Mouse (Mus musculus): ENCODE results near the gene Deaf1. TPM values are rescaled to one million over a fixed set of nuclear protein-coding genes. Genes with fewer than 3 reads are reported as not detected.

Deaf1 gene
- polyA plus RNA-seq, 1 experiment from 2014 or later = 79.7 TPM

DNA sequence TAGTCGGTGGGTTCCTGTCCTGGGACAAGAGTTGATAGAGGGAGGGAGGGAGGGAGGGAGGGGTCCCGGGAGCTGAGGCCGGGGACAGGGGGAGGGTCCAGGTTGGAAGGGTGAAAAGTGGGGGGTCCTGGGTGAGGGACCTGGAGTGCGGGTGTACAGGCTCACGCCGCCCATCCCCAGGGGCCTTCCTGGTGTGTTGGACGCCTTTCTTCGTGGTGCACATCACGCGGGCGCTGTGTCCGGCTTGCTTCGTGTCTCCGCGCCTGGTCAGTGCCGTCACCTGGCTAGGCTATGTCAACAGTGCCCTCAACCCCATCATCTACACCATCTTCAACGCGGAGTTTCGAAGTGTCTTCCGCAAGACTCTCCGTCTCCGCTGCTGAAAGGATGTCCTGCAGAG is 33.0 kb downstream of the Deaf1 start:
- H3K27ac ChIP-seq (ENCODE audit: low read depth, low read length) = no peak overlapping the region
- peaks cover 41% of the 10 kb centered on the region for H3K27me3 ChIP-seq (ENCODE audit: control insufficient read depth, insufficient read depth, low read length)
- no peaks in the 10 kb centered on the region for H3K9me3 ChIP-seq (ENCODE audit: control insufficient read depth, low read length)
- H3K4me1 ChIP-seq (ENCODE audit: control insufficient read depth, insufficient read depth, low read length) = no peaks in the 10 kb centered on the region
- H3K4me2 ChIP-seq (replicated peaks; ENCODE audit: low read depth, low read length) = peak overlapping the region; percentile 76
- H3K4me3 ChIP-seq (ENCODE audit: low read length) = peak overlapping the region; percentile 39
- WGBS = 7% methylated on average over 22 of the region's 22 CpGs
- ATAC-seq (ENCODE audit: low FRiP score, low TSS enrichment) = 0 out of 2 replicates have a peak, but pooled peaks have one; percentile 3
- peaks cover 14% of the 10 kb centered on the region for H3K36me3 ChIP-seq (ENCODE audit: control insufficient read depth, insufficient read depth, low read length)
- H3K9ac ChIP-seq (ENCODE audit: low read depth, low read length) = peak overlapping the region; percentile 57; the same call in 1 of the 2 replicates

DNA sequence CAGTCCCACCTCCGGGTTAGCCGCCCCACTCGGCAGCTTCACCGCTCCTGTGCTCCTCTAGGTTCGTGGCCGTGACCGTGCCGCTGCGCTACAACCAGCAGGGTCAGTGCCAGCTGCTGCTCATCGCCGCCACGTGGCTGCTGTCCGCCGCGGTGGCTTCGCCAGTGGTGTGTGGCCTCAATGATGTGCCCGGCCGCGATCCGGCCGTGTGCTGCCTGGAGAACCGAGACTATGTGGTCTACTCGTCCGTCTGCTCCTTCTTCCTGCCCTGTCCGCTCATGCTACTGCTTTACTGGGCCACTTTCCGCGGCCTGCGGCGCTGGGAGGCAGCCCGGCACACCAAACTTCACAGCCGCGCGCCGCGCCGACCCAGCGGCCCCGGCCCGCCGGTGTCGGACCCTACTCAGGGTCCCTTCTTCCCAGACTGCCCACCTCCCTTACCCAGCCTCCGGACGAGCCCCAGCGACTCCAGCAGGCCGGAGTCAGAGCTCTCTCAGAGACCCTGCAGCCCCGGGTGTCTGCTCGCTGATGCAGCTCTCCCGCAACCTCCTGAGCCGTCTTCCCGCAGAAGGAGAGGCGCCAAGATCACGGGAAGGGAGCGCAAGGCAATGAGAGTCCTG is 33.5 kb downstream of the Deaf1 start:
- Histone ChIP-seq H3K4me1 (ENCODE audit: control insufficient read depth, insufficient read depth, low read length) (no peaks in the 10 kb centered on the region), H3K4me2 (replicated peaks; ENCODE audit: low read depth, low read length) (peak overlapping the region; percentile 76), H3K36me3 (ENCODE audit: control insufficient read depth, insufficient read depth, low read length) (peaks cover 9% of the 10 kb centered on the region), H3K9me3 (ENCODE audit: control insufficient read depth, low read length) (no peaks in the 10 kb centered on the region), H3K27me3 (ENCODE audit: control insufficient read depth, insufficient read depth, low read length) (peaks cover 41% of the 10 kb centered on the region), H3K9ac (ENCODE audit: low read depth, low read length) (peak overlapping the region; percentile 57), H3K4me3 (ENCODE audit: low read length) (peak overlapping the region; percentile 39), H3K27ac (ENCODE audit: low read depth, low read length) (no peak overlapping the region)
- peak; percentile 26; the same call in 1 of the 2 replicates for ATAC-seq (ENCODE audit: low FRiP score, low TSS enrichment)
- WGBS = under 1% methylated on average over 52 of the region's 53 CpGs

DNA sequence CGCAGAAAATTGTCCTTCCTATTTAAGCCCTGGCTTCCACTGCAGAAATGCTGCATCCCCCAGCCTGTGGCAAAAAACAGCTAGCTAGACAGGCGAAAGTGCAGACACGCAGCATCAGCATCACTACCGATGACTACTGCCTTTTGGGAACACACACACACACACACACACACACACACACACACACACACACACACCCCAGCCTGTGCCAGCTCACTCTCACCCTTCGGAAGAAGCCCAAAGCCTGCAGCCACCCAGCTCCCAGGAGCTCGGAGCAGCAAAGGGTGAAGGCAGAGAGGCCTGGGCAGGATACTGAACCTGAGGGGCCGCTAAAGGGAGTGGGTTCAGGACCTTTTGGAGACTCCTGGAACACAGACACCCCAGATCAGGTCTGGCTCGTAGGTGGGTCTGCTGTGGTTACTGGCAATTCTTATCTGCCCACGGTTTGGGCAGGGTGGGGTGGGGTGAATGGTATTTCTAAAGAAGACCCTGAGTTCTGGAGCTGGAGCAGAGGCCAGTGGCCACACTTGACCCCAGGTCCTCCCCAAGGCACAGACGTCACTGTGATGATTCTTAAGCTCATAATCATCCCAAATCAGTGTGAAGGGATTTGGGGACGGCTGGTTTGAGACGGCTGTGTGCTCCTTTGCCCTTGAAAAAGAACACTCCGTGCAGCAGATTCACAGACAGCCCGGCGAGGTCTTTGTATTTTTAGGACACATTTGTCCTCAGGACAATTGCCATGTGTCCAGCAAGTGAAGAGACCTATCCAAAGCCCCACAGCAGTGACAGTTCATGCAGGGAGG is 34.7 kb downstream of the Deaf1 start:
- no peaks in the 10 kb centered on the region for H3K4me1 ChIP-seq (ENCODE audit: control insufficient read depth, insufficient read depth, low read length)
- no peak overlapping the region for H3K27ac ChIP-seq (ENCODE audit: low read depth, low read length)
- 40% methylated on average over 15 of the region's 15 CpGs for WGBS
- peak overlapping the region; percentile 90 for H3K4me2 ChIP-seq (replicated peaks; ENCODE audit: low read depth, low read length)
- H3K9me3 ChIP-seq (ENCODE audit: control insufficient read depth, low read length) = no peaks in the 10 kb centered on the region
- 0 out of 2 replicates have a peak, but pooled peaks cover 4% of the 10 kb centered on the region for H3K36me3 ChIP-seq (ENCODE audit: control insufficient read depth, insufficient read depth, low read length)
- no peak overlapping the region for H3K9ac ChIP-seq (ENCODE audit: low read depth, low read length)
- no peak for ATAC-seq (ENCODE audit: low FRiP score, low TSS enrichment)
- peak overlapping the region; percentile 52 for H3K4me3 ChIP-seq (ENCODE audit: low read length)
- H3K27me3 ChIP-seq (ENCODE audit: control insufficient read depth, insufficient read depth, low read length) = peaks cover 41% of the 10 kb centered on the region

DNA sequence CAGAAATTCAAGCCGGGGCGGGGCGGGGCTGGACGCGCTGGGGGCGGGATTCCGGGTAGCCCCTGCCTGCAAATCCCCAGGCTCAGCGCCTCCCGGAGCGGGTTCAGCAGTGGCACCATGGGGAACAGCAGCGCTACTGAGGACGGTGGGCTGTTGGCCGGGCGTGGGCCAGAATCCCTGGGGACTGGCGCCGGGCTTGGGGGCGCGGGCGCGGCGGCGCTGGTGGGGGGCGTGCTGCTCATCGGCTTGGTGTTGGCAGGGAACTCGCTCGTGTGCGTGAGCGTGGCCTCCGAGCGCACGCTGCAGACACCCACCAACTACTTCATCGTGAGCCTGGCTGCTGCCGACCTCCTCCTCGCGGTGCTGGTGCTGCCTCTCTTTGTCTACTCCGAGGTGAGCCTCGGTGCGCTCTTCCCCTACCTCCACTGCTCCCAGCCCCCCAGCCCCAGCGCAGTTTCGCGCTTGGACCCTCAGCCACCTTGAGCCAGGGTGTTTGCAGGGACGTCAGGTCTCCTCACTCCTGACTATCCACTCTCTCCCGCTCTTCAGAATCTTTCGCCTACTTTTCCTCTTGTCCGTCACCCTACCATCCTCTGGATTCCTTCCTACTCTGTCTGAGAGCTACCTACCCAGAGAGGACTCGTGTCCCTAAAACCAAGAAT is 35.4 kb downstream of the Deaf1 start, which contains the start of gene Drd4:
TSS of gene Drd4 (plus strand) at position 86 of the 662 bp plus-strand sequence.
- peak; percentile 76 for ATAC-seq (ENCODE audit: low FRiP score, low TSS enrichment)
- 2% methylated on average over 46 of the region's 46 CpGs for WGBS

DNA sequence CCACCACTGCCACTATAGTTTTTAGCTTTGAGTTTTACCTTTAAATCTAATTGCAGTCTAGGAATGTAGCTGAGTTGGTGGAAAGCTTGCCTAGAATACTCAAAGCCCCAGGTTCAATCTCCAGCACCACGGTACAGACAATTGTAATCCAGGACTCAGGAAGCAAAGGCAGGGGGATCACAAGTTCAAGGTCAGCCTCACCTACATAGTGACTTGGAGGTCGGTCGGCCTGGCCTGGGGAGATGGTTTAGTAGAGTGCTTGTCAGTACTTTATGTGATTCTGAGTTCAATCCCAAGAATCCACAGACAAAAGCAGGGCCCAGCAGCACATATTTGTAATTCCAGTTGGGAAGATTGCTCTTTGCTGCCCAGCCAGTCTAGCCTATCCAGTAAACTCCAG is 39.4 kb downstream of the Deaf1 start:
- no peaks in the 10 kb centered on the region for H3K36me3 ChIP-seq (ENCODE audit: control insufficient read depth, insufficient read depth, low read length)
- no peak for ATAC-seq (ENCODE audit: low FRiP score, low TSS enrichment)
- no peaks in the 10 kb centered on the region for H3K4me1 ChIP-seq (ENCODE audit: control insufficient read depth, insufficient read depth, low read length)
- WGBS = 86% methylated on average over 3 of the region's 3 CpGs
- H3K4me2 ChIP-seq (replicated peaks; ENCODE audit: low read depth, low read length) = no peak overlapping the region
- H3K27ac ChIP-seq (ENCODE audit: low read depth, low read length) = no peak overlapping the region
- no peak overlapping the region for H3K4me3 ChIP-seq (ENCODE audit: low read length)
- H3K9ac ChIP-seq (ENCODE audit: low read depth, low read length) = no peak overlapping the region
- peaks cover 13% of the 10 kb centered on the region for H3K27me3 ChIP-seq (ENCODE audit: control insufficient read depth, insufficient read depth, low read length)
- H3K9me3 ChIP-seq (ENCODE audit: control insufficient read depth, low read length) = no peaks in the 10 kb centered on the region

More for the DNA sequence above, 35.4 kb downstream of the Deaf1 start, which contains the start of gene Drd4:
- H3K4me2 ChIP-seq (replicated peaks; ENCODE audit: low read depth, low read length) = peak within 1 kb of the TSS; percentile 90
- H3K4me3 ChIP-seq (ENCODE audit: low read length) = peak within 1 kb of the TSS; percentile 52
- peaks cover 41% of the 10 kb centered on the region for H3K27me3 ChIP-seq (ENCODE audit: control insufficient read depth, insufficient read depth, low read length)
- H3K27ac ChIP-seq (ENCODE audit: low read depth, low read length) = no peak within 1 kb of the TSS
- no peaks in the 10 kb centered on the region for H3K36me3 ChIP-seq (ENCODE audit: control insufficient read depth, insufficient read depth, low read length)
- H3K4me1 ChIP-seq (ENCODE audit: control insufficient read depth, insufficient read depth, low read length) = no peaks in the 10 kb centered on the region
- H3K9me3 ChIP-seq (ENCODE audit: control insufficient read depth, low read length) = no peaks in the 10 kb centered on the region
- H3K9ac ChIP-seq (ENCODE audit: low read depth, low read length) = peak within 1 kb of the TSS; percentile 60

DNA sequence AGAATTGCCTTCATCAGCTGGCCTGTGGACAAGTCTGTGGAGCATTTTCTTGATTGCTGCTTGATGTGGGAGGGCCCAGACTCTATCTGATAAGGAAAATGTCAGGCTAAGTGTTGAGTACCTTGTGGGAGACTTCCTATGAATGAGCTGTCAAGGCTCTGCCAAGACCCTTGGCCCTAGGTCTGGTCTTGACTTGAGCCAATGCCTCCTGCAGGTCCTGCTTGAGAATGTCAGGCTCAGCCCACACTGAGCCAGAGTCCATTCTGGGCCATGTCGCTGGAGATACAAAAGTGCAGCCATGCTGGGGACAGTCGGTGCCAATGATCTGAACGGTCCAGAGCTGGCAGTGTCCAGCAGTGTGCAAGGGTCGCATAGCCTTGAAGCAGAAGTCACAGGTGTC is 44.7 kb downstream of the Deaf1 start:
- ATAC-seq (ENCODE audit: low FRiP score, low TSS enrichment) = no peak
- peaks cover 2% of the 10 kb centered on the region; the same call in 1 of the 2 replicates for H3K4me1 ChIP-seq (ENCODE audit: control insufficient read depth, insufficient read depth, low read length)
- no peaks in the 10 kb centered on the region for H3K9me3 ChIP-seq (ENCODE audit: control insufficient read depth, low read length)
- no peaks in the 10 kb centered on the region for H3K36me3 ChIP-seq (ENCODE audit: control insufficient read depth, insufficient read depth, low read length)
- H3K27me3 ChIP-seq (ENCODE audit: control insufficient read depth, insufficient read depth, low read length) = no peaks in the 10 kb centered on the region
- H3K27ac ChIP-seq (ENCODE audit: low read depth, low read length) = no peak overlapping the region
- WGBS = 82% methylated on average over 4 of the region's 4 CpGs
- H3K4me3 ChIP-seq (ENCODE audit: low read length) = no peak overlapping the region
- H3K4me2 ChIP-seq (replicated peaks; ENCODE audit: low read depth, low read length) = no peak overlapping the region
- no peak overlapping the region for H3K9ac ChIP-seq (ENCODE audit: low read depth, low read length)

DNA sequence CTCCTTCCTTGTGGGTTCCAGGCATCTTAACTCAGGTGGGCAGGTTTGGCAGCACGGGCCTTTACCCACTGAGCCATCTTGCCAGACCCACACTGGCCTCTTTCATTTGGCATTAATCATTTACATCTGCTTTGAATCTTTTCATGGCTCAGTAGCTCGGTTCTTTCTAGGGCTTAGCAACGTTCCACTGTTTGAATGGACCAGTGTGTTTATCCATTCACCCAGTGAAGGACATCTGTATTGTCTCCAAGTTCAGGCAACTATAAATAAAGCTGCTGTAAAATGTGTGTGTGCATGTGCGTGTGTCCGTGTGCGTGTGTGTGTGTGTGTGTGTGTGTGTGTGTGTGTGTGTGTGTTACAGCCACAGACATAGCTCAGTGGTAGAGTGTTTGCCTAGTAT is 46.0 kb downstream of the Deaf1 start:
- H3K27ac ChIP-seq (ENCODE audit: low read depth, low read length) = peak overlapping the region; percentile 10; the same call in 1 of the 2 replicates
- WGBS = 58% methylated on average over 6 of the region's 6 CpGs
- ATAC-seq (ENCODE audit: low FRiP score, low TSS enrichment) = peak; percentile 37; the same call in 1 of the 2 replicates

DNA sequence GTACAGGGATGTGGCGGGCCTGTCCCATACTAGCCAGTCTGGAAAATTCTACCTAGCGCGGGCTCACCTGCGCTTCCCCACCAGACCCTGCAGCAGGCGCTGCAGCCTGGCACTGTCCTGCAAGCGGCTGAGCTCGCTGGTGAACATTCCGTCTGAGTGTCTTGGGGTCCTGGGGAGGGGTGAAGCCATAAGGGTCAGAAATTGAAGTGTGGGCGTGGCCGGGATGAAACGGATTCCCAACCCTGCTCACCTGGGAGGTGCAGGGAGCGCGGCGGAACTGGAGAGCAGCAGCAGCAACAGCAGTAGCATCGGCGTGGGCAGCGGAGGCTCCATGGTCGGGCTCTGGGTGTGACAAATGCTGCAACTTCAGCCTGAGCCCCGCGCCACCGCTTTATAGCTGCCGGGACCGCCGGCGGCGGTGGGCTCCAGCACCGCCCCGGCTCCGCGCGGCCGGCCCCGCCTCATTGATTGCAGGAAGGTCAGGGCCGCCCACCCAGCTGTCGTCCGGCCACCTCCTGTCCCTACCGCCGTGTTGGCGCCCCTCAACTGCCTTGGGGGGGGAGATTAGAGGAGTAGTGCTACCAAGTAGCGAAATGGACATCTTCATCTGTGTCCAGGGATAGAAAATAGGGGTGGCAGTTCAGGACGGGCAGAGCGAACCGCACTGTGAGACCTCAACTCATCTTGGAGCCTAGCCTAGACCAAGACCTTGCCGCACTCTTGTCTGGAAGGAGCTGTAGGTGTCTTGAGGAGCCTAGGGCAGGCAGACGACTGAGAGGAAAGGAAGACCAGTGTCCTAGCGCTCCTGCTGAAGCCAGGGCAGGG is 48.5 kb downstream of the Deaf1 start, which contains the start of gene Sct:
TSS of gene Sct (minus strand) at position 368 of the 825 bp plus-strand sequence.
- peak within 1 kb of the TSS; percentile 44 for H3K4me3 ChIP-seq (ENCODE audit: low read length)
- H3K9ac ChIP-seq (ENCODE audit: low read depth, low read length) = peak within 1 kb of the TSS; percentile 56
- ATAC-seq (ENCODE audit: low FRiP score, low TSS enrichment) = peak; percentile 47
- H3K36me3 ChIP-seq (ENCODE audit: control insufficient read depth, insufficient read depth, low read length) = no peaks in the 10 kb centered on the region
- peak within 1 kb of the TSS; percentile 88 for H3K4me2 ChIP-seq (replicated peaks; ENCODE audit: low read depth, low read length)
- H3K27me3 ChIP-seq (ENCODE audit: control insufficient read depth, insufficient read depth, low read length) = no peaks in the 10 kb centered on the region
- no peaks in the 10 kb centered on the region for H3K9me3 ChIP-seq (ENCODE audit: control insufficient read depth, low read length)
- H3K27ac ChIP-seq (ENCODE audit: low read depth, low read length) = no peak within 1 kb of the TSS
- WGBS = 2% methylated on average over 46 of the region's 46 CpGs
- peaks cover 4% of the 10 kb centered on the region; the same call in 1 of the 2 replicates for H3K4me1 ChIP-seq (ENCODE audit: control insufficient read depth, insufficient read depth, low read length)

More for the DNA sequence above, 46.0 kb downstream of the Deaf1 start:
- Histone ChIP-seq H3K9me3 (ENCODE audit: control insufficient read depth, low read length) (no peaks in the 10 kb centered on the region), H3K4me1 (ENCODE audit: control insufficient read depth, insufficient read depth, low read length) (peaks cover 4% of the 10 kb centered on the region; the same call in 1 of the 2 replicates), H3K9ac (ENCODE audit: low read depth, low read length) (no peak overlapping the region), H3K4me2 (replicated peaks; ENCODE audit: low read depth, low read length) (no peak overlapping the region), H3K27me3 (ENCODE audit: control insufficient read depth, insufficient read depth, low read length) (no peaks in the 10 kb centered on the region), H3K36me3 (ENCODE audit: control insufficient read depth, insufficient read depth, low read length) (no peaks in the 10 kb centered on the region), H3K4me3 (ENCODE audit: low read length) (no peak overlapping the region)

All from kidney, embryonic 14.5 days (tissue).